Mouse (Mus musculus) heart, postnatal 0 days (tissue): ENCODE data around the gene Cdyl.

ENCODE experiments used
- CTCF ChIP-seq: IDR thresholded peaks from 2 replicates; pipeline ENCODE4 v1.5.1; 2016; ENCODE audit warnings: antibody characterized with exemption, control low read depth, low read depth
- EP300 ChIP-seq: IDR thresholded peaks from 2 replicates; pipeline ENCODE4 v1.6.1; 2016; ENCODE audit warnings: antibody characterized with exemption, low read depth

- TF ChIP-seq EP300 (no peak), CTCF (no peak)
These were observed 12.4 kb upstream of the Cdyl start for GRCm38 (mm10) chr13:35647132-35647823.
